Mouse (Mus musculus) liver, postnatal 0 days (tissue): ENCODE data around the gene Nav1.

Experiments
- CTCF ChIP-seq: sonication (generic); IDR thresholded peaks from 2 replicates; pipeline ENCODE4 v1.5.1; 2016; ENCODE audit warnings: antibody characterized with exemption, low read depth
- EP300 ChIP-seq: IDR thresholded peaks from 2 replicates; pipeline ENCODE4 v1.6.1; 2016; ENCODE audit warnings: antibody characterized with exemption, low read depth, mild to moderate bottlenecking

DNA sequence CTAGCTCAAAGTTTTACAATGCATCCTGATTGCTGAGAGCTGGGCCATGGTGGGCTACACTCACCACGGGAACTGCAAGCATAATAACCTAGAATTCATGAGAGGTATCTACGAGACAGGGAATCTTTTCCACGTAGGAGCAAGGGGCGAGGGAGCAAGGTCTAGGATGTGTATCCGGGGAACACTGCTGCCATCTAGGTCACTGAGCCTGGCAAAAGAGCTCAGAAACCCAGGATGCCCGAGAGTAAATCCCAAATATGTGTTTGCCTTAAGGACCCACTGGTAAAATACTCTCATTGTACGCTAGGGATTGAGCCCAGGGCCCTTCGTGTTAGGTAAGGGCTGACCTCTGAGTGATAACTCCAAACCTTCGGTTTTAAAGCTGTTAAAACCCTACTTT lies 104.3 kb downstream of the Nav1 start:
- no peak for TF ChIP-seq CTCF
- TF ChIP-seq EP300 = no peak
